Mouse (Mus musculus): ENCODE results near the gene Ogfrl1.

DNA sequence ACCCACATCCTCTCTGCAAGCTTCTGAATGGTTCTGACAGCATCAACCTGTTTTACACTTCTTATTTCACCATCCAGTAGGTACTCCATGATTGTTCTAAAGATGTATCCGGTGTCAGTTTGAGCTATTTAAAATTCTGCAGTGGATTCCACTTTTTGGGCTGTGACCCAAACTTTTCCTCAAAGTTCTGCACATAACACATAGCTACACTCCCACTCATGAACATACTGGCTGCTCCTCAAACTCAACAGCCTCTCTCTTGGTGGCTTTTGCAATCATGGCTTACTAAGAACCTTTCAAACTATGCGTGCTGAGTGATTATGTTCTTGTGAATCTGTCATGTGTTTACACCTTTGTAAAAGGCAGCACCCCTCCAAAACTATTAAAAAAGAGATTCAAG lies 12.4 kb upstream of the Ogfrl1 start:
- no peak for TF ChIP-seq EP300 (IDR thresholded peaks at IDR 0.05; ENCODE audit: low read depth)
- no peak for TF ChIP-seq CTCF (IDR thresholded peaks at IDR 0.05; ENCODE audit: low read depth)

Measured in liver, postnatal 0 days (tissue).